Mouse (Mus musculus) ES-E14 (cell line): ENCODE measurements around the gene Mchr1. TPM values are rescaled to one million over a fixed set of nuclear protein-coding genes. Genes with fewer than 3 reads are reported as not detected.

Experiments
- DNase-seq: peaks from one replicate; pipeline ENCODE4 v3.0.0-alpha.2; 2013; ENCODE audit warnings: low read depth, low spot score
- H3K27ac ChIP-seq: 2 replicates; pipeline ENCODE4 v1.5.1; 2012; ENCODE audit warnings: low read depth, mild to moderate bottlenecking, low read length, moderate library complexity, mixed read lengths; ENCODE audit not compliant: poor library complexity, insufficient read depth, severe bottlenecking
- H3K36me3 ChIP-seq: 2 replicates; pipeline ENCODE4 v1.6.1; 2012; ENCODE audit warnings: mild to moderate bottlenecking, low read length, moderate library complexity, mixed read lengths; ENCODE audit not compliant: control insufficient read depth, poor library complexity, insufficient read depth, severe bottlenecking
- H3K4me1 ChIP-seq, 2 experiments: fragments of 150-350 bp in 1 of 2; sonication (generic) in 1 of 2; 2 replicates each; pipeline ENCODE4 v1.6.1; 2012; ENCODE audit warnings: low read length in 2 of 2, mild to moderate bottlenecking in 1 of 2, mixed read lengths in 1 of 2; ENCODE audit not compliant: control insufficient read depth in 2 of 2, insufficient read depth in 2 of 2, poor library complexity in 1 of 2
- H3K4me3 ChIP-seq, 2 experiments: fragments of 150-350 bp in 1 of 2; sonication (generic) in 1 of 2; 2 replicates each; pipeline ENCODE4 v1.5.1; 2012; ENCODE audit warnings: low read length in 2 of 2, low read depth in 1 of 2, mild to moderate bottlenecking in 1 of 2, mixed read lengths in 1 of 2; ENCODE audit not compliant: insufficient read depth in 1 of 2, poor library complexity in 1 of 2, severe bottlenecking in 1 of 2
- H3K9ac ChIP-seq: 2 replicates; pipeline ENCODE4 v1.6.1; 2012; ENCODE audit warnings: low read depth, mild to moderate bottlenecking, low read length, mixed read lengths; ENCODE audit not compliant: poor library complexity, insufficient read depth, severe bottlenecking
- H3K9me3 ChIP-seq: fragments of 150-350 bp; sonication (generic); 2 replicates; pipeline ENCODE4 v1.6.1; 2012; ENCODE audit warnings: low read depth, mild to moderate bottlenecking, low read length; ENCODE audit not compliant: control insufficient read depth, insufficient read depth
- CHD2 ChIP-seq: IDR thresholded peaks from 2 replicates; pipeline ENCODE4 v1.6.1; 2014; ENCODE audit warnings: mild to moderate bottlenecking, low read depth, low read length, inconsistent platforms
- HCFC1 ChIP-seq: IDR thresholded peaks from 2 replicates; pipeline ENCODE4 v1.6.1; 2012; ENCODE audit warnings: low read length, inconsistent platforms, borderline replicate concordance; ENCODE audit not compliant: insufficient read depth
- MAFK ChIP-seq: IDR thresholded peaks from 2 replicates; pipeline ENCODE4 v1.6.1; 2014; ENCODE audit warnings: mild to moderate bottlenecking, low read depth, low read length, inconsistent platforms; ENCODE audit not compliant: insufficient read depth
- ZC3H11A ChIP-seq: IDR thresholded peaks from 2 replicates; pipeline ENCODE4 v1.6.1; 2012; ENCODE audit warnings: low read depth, mild to moderate bottlenecking, inconsistent platforms, low read length, borderline replicate concordance
- ZNF384 ChIP-seq: IDR thresholded peaks from 2 replicates; pipeline ENCODE4 v1.6.1; 2012; ENCODE audit warnings: low read depth, low read length, inconsistent platforms
- in situ Hi-C, 2 experiments: fragments of 600-800 bp; cut with MboI; formaldehyde crosslinking; loops; one replicate each; pipeline ENCODE4 v1.15.1; 2025; ENCODE audit warnings: low sequenced_read_pairs in 2 of 2, inconsistent platforms in 1 of 2; ENCODE audit not compliant: unreplicated experiment in 2 of 2
- total RNA-seq: library from RNA; depleted of rRNA; stranded (reverse); fragments of 300-350 nt; gene quantifications from 2 replicates; pipeline ENCODE4 v1.2.3, GENCODE M21; 2012

Mchr1 gene
- total RNA-seq, 1 experiment: 0.09 TPM

DNA sequence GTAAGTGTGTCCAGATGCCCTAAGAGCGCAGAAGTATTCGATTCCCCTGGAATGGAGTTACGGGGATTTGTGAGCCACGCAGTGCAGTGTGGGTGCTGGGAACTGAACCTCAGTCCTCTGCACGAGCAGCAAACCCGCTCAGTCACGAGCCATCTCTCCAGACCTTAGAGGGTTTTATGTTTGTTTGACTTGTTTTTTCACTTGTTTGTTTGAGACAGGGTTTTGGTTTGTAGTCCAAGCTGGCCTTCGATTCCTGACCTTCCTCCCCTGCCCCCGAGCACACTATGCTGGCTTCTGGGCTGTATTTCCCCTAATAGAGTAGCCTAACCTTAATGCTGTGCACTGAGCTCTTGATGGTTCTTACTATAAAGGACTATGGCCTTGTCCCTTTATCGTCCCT is 10.3 kb upstream of the Mchr1 start:
- no peak overlapping the region for H3K4me3 ChIP-seq
- in situ Hi-C loops: no loop called here

DNA sequence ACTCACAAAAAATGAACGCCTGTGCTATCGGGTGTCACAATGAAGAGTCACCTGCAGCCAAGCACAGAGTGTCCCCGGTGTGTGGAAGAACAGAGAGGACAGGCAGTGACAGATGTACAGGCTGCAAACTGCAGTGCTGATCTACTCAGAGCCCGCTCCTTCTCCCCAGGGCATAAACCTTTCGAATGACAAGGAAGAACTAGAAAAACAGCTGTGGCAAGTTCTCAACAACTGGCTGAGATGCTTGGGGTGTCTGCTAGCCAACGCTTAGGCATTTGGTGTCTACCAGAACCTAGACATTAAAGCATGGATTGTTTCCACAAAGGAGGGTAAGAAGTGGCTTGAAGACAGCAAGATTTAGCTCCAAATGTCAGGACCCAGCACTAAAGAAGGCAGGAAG is 9.6 kb upstream of the Mchr1 start:
- Histone ChIP-seq H3K4me1 (peaks cover 0 to 2% of the 10 kb centered on the region in 2 experiments; a peak in 3 of 4 replicates), H3K36me3 (no peaks in the 10 kb centered on the region), H3K4me3 (no peak overlapping the region), H3K9ac (no peak overlapping the region), H3K9me3 (no peaks in the 10 kb centered on the region), H3K27ac (no peak overlapping the region)
- TF ChIP-seq ZNF384 (no peak), ZC3H11A (no peak), CHD2 (no peak), HCFC1 (no peak), MAFK (no peak)
- no peak for DNase-seq
- in situ Hi-C loops: no loop called here

More for the DNA sequence above, 10.3 kb upstream of the Mchr1 start:
- Histone ChIP-seq H3K36me3 (no peaks in the 10 kb centered on the region), H3K4me1 (peaks cover 0 to 2% of the 10 kb centered on the region in 2 experiments; a peak in 3 of 4 replicates), H3K9ac (no peak overlapping the region), H3K9me3 (no peaks in the 10 kb centered on the region), H3K27ac (no peak overlapping the region)
- TF ChIP-seq MAFK (no peak), ZC3H11A (no peak), ZNF384 (no peak), HCFC1 (no peak), CHD2 (no peak)
- DNase-seq: no peak

DNA sequence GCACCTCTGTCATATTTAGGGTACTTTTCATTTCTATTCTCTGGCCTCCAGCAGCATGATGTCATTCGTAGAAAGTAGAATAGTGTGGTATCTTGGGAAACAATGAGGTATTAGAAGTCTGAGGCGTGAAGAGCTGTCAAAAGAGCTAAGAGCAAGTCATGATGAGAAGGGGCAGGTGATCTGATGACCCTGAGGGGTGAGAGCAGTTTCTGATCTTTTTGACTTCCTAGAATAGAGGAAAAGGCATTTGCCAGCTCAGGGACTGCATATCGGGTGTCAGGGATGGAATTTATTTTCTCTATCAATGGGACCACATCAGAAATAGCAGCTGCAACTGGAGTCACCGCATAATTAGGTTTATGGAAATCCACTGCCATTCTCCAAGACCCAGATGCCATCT is 8.5 kb upstream of the Mchr1 start:
- TF ChIP-seq MAFK (no peak), ZNF384 (no peak), ZC3H11A (no peak), HCFC1 (no peak), CHD2 (no peak)
- in situ Hi-C loops: no loop called here
- DNase-seq: no peak

DNA sequence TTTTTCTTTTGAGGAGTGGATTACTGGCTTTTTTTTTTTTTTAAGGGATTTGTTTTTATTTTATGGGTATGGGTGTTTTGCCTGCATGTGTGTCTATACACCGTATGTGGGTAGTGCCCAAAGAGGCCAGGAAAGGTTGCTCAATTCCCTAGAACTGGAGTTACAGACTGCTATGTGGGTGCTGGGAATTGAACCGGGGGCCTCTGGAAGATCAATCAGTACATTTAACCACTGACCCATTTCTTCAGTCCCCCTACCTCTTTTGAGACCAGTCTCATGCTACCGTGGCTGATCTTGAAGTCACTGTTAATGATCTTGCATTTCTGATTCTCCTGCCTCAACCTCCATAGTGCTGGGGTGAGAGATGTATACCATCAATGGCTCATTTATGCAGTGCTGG is 8.0 kb upstream of the Mchr1 start:
- Histone ChIP-seq H3K9me3 (no peaks in the 10 kb centered on the region), H3K9ac (no peak overlapping the region), H3K36me3 (no peaks in the 10 kb centered on the region), H3K4me3 (no peak overlapping the region), H3K4me1 (no peaks in the 10 kb centered on the region), H3K27ac (no peak overlapping the region)
- TF ChIP-seq HCFC1: no peak
- no peak for TF ChIP-seq MAFK
- in situ Hi-C loops: no loop called here
- DNase-seq: no peak

More for the DNA sequence above, 8.5 kb upstream of the Mchr1 start:
- no peaks in the 10 kb centered on the region for H3K9me3 ChIP-seq
- H3K27ac ChIP-seq: no peak overlapping the region
- H3K9ac ChIP-seq: no peak overlapping the region
- H3K4me1 ChIP-seq: no peaks in the 10 kb centered on the region
- no peaks in the 10 kb centered on the region for H3K36me3 ChIP-seq
- no peak overlapping the region for H3K4me3 ChIP-seq

DNA sequence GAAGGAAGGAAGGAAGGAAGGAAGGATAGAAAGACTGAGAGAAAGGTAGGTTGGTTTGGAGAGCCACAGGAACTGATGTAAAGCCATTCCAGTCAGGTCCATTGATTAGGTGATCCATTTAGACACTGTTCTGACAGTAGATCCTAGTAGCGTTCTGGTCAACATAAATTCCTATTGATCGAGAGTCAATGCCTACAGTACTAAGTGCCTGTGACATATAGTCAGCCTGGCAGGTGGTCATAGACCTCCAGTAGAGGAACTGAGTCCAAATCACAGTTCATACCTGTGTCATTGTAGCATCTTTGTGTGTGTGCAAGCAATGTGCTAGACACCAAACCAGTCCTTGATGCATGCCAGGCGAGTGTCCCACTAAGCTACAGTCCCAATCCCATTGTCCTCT is 7.0 kb upstream of the Mchr1 start:
- Histone ChIP-seq H3K9ac (no peak overlapping the region), H3K4me1 (no peaks in the 10 kb centered on the region), H3K4me3 (no peak overlapping the region), H3K36me3 (no peaks in the 10 kb centered on the region), H3K9me3 (no peaks in the 10 kb centered on the region), H3K27ac (no peak overlapping the region)
- TF ChIP-seq HCFC1 (no peak), MAFK (no peak)
- DNase-seq: no peak
- in situ Hi-C loops: no loop called here
